Mouse (Mus musculus) midbrain, embryonic 12.5 days (tissue): ENCODE results near the gene Zc3h12d. TPM values are rescaled to one million over a fixed set of nuclear protein-coding genes. Genes with fewer than 3 reads are reported as not detected.

Experiments
- ATAC-seq: fragments of 200-750 bp; cut with Nextera tagmentation; 2 replicates; pipeline ENCODE4 v1.8.0; 2017; ENCODE audit warnings: low read depth, moderate TSS enrichment, moderate library complexity; ENCODE audit not compliant: low FRiP score
- H3K27ac ChIP-seq: fragments of 300-500 bp; sonication (generic); replicated peaks from 2 replicates; pipeline ENCODE4 v1.5.1; 2016; ENCODE audit warnings: mild to moderate bottlenecking
- H3K27me3 ChIP-seq: fragments of 300-500 bp; sonication (generic); 2 replicates; pipeline ENCODE4 v1.6.1; 2016; ENCODE audit warnings: mild to moderate bottlenecking
- H3K36me3 ChIP-seq: fragments of 300-500 bp; sonication (generic); 2 replicates; pipeline ENCODE4 v1.6.1; 2016
- H3K4me1 ChIP-seq: fragments of 300-500 bp; sonication (generic); 2 replicates; pipeline ENCODE4 v1.6.1; 2016
- H3K4me2 ChIP-seq: fragments of 300-500 bp; sonication (generic); replicated peaks from 2 replicates; pipeline ENCODE4 v1.6.1; 2016; ENCODE audit warnings: mild to moderate bottlenecking, moderate library complexity
- H3K4me3 ChIP-seq: fragments of 300-500 bp; sonication (generic); 2 replicates; pipeline ENCODE4 v1.5.1; 2016; ENCODE audit warnings: mild to moderate bottlenecking
- H3K9ac ChIP-seq: fragments of 300-500 bp; sonication (generic); replicated peaks from 2 replicates; pipeline ENCODE4 v1.6.1; 2016; ENCODE audit warnings: mild to moderate bottlenecking, moderate library complexity
- H3K9me3 ChIP-seq: fragments of 300-500 bp; sonication (generic); 2 replicates; pipeline ENCODE4 v1.6.1; 2016; ENCODE audit warnings: mild to moderate bottlenecking
- WGBS: fragments of 180-500 bp; shearing (Covaris S2); methylation state at CpG from one replicate; pipeline ENCODE4 v1.1.7; 2016; 5-methylcytosine and 5-hydroxymethylcytosine counted together
- microRNA-seq: library from miRNA; unstranded; fragments of <30 nt; microRNA quantifications from one replicate; pipeline ENCODE4, GENCODE M21; 2017
- polyA plus RNA-seq: library from polyadenylated mRNA; unstranded; fragments of >200 nt; fragmentation: Nextera tagmentation; extraction: Ambion mirVana; gene quantifications from 2 replicates; pipeline ENCODE4 v1.2.1, GENCODE M21; 2016

The Zc3h12d gene
- polyA plus RNA-seq, 1 experiment from 2014 or later: 0.08 TPM

DNA sequence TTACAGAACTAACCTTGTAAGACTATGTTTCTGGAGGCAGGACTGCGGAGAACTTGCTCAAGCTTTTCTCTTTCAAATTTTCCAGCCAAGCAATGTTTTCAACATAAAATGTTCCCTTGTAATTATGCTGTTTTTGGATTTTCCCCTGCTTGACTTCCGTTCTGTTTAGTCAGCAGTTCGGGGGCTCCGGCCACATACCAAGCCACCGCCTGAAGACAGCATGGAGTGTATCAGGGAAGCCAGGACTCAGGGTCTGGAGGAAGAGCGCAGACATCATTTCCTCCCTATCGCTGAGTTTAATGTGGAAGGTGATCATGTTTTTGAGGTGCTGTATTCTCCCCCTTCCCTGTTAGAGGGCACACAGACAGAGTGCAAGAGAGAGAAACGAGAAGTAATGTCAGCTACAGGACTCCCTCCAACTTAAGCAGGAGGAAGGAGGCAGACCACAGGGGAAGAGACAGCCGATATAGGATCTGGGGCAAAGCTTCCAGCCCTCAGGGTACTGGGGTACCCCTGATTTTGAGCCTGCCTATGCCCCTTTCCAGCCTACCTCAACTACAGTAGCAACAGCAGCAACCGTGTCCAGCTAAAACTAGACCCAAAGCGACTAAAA, 56.1 kb downstream of the Zc3h12d start:
- H3K4me2 ChIP-seq: no peak overlapping the region
- H3K4me1 ChIP-seq: no peaks in the 10 kb centered on the region
- H3K4me3 ChIP-seq: no peak overlapping the region
- H3K9ac ChIP-seq: no peak overlapping the region
- H3K27me3 ChIP-seq: no peaks in the 10 kb centered on the region
- H3K36me3 ChIP-seq: no peaks in the 10 kb centered on the region
- 89% methylated on average over 11 of the region's 11 CpGs for WGBS
- no peak overlapping the region for H3K27ac ChIP-seq
- ATAC-seq: no peak
- H3K9me3 ChIP-seq: no peaks in the 10 kb centered on the region

DNA sequence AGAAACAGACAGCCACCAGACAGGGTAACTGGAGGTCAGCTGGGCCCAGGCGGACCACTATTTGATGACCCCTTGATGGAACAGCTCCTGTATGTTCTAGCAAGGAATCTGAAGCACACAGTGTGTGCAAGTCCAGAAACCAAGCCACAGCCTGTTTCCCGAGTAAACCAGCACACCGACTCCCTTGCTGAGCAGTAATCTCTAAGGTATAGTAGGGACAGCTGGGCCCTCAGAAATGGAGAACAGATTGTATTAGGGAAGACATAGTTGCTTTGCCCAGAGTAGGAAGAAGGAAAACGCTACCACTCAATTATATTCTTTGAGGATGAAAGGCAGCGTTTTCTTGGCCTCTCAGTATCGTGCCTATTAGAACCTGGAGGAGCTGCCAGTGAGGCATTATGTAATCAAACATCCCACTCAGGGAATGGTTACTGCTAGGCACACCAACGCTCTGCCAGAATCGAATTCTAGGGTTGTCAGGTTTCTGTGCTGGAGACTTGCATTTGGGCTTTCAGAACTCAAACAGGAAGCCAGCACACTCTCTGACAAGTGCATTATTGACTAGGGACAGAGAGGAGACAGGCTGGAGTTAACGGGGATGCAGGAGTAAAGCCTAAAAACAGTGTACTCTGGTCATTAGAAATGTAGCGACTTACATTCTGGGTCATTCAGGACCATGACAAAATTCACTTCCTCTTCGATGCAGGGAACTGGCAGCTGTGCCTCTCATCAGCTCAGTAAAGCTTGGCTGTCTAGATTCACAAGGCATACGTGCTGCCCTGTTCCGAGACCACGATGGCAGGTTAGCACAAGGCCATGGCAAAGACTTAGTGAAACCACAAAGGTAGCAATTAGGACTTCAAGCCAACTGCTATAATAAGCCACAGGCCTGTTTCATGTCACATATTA, 68.7 kb downstream of the Zc3h12d start:
- Histone ChIP-seq H3K27me3 (no peaks in the 10 kb centered on the region), H3K27ac (no peak overlapping the region), H3K4me2 (no peak overlapping the region), H3K4me1 (no peaks in the 10 kb centered on the region), H3K36me3 (peaks cover 37% of the 10 kb centered on the region), H3K4me3 (no peak overlapping the region), H3K9me3 (no peaks in the 10 kb centered on the region), H3K9ac (no peak overlapping the region)
- 92% methylated on average over 14 of the region's 14 CpGs for WGBS
- ATAC-seq: no peak

DNA sequence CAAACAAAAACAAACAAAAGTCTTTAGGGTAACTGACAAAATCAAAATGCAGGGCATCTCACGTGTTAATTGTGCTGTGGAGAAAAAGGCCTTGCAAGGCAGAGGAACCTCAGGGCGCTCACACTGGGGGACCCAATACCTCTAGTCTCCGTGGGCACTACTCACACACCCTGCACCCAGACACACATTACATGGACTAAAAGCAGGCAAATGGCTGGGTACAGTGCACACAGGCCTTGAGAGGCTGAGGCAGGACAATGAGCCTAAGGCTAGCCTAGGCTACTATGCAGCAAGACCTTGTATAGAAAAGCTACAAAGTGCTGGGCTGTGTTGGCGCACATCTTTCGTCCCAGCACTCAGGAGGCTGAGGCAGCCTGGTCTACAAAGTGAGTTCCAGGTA, 71.9 kb downstream of the Zc3h12d start:
- Histone ChIP-seq H3K4me3 (no peak overlapping the region), H3K9ac (no peak overlapping the region), H3K9me3 (no peaks in the 10 kb centered on the region), H3K27me3 (no peaks in the 10 kb centered on the region), H3K4me1 (no peaks in the 10 kb centered on the region), H3K36me3 (peaks cover 64% of the 10 kb centered on the region), H3K27ac (no peak overlapping the region), H3K4me2 (no peak overlapping the region)
- ATAC-seq: no peak
- WGBS: 94% methylated on average over 5 of the region's 5 CpGs

DNA sequence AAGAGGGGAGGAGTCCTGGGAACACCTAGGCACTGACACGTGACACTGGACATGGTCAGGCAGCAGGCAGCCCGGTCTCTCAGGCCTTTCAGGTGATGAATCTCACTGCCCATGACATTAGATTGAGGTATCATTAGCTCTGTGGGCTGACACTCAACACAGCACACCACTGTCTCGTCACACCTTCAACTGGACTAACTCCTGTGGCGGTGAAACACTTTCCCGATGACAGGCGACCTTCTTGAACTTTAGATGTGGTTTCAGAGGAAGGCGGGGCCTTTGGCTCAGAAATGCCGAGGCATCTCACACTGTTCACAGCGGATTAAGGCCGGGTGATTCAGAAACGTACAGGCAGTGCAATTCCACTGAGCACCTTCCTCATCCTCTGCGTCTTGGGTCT, 74.9 kb downstream of the Zc3h12d start:
- Histone ChIP-seq H3K36me3 (peaks cover 65% of the 10 kb centered on the region), H3K9ac (no peak overlapping the region), H3K4me3 (no peak overlapping the region), H3K4me2 (no peak overlapping the region), H3K4me1 (no peaks in the 10 kb centered on the region), H3K9me3 (no peaks in the 10 kb centered on the region), H3K27ac (no peak overlapping the region), H3K27me3 (no peaks in the 10 kb centered on the region)
- no peak for ATAC-seq
- WGBS: 85% methylated on average over 12 of the region's 12 CpGs

DNA sequence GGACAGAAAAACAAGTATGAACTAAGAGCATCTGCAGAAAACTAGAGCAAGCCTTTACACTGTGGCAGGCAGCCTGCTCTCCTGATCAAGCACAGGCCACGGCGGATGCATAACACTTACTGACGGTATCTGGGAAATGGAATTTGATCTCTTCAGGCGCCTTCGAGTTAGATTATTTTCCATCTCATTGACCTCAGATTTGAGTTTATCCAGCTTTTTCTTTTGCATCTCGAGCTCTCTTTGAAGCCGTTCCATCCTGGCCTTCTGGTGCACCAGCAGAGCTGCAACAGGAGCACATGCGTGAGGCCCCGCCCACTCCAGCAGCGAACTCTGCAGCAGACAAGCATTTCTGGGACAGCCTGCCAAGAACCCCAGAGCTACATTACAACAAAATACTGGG, 79.0 kb downstream of the Zc3h12d start:
- H3K4me3 ChIP-seq: no peak overlapping the region
- H3K36me3 ChIP-seq: peaks cover 34% of the 10 kb centered on the region
- H3K27ac ChIP-seq: no peak overlapping the region
- H3K27me3 ChIP-seq: no peaks in the 10 kb centered on the region
- no peak for ATAC-seq
- no peaks in the 10 kb centered on the region for H3K9me3 ChIP-seq
- WGBS: 77% methylated on average over 10 of the region's 10 CpGs
- H3K9ac ChIP-seq: no peak overlapping the region
- no peak overlapping the region for H3K4me2 ChIP-seq
- H3K4me1 ChIP-seq: no peaks in the 10 kb centered on the region

Small RNAs within 50 kb of the gene (microRNA-seq; reads per million reads assigned to microRNA genes)
- 2.8 reads per million, percentile 6 among the genes with 10 or more reads in this experiment for gene Mir5104

Other genes starting within 250 kb of the Zc3h12d start
- gene Lrp11, start 242.7 kb upstream of the Zc3h12d start, polyA plus RNA-seq: 20.9 and 25.8 TPM in 2 replicates
- gene Nup43, start 165.0 kb upstream of the Zc3h12d start, polyA plus RNA-seq: 49.8 and 51.6 TPM in 2 replicates
- 137 and 144 TPM in 2 replicates for gene Pcmt1, start 151.3 kb upstream of the Zc3h12d start, polyA plus RNA-seq
- 16.0 and 18.2 TPM in 2 replicates for gene Lats1, start 151.3 kb upstream of the Zc3h12d start, polyA plus RNA-seq
- 51.5 and 56.5 TPM in 2 replicates for gene Katna1, start 106.5 kb upstream of the Zc3h12d start, polyA plus RNA-seq
- 53.8 and 56.9 TPM in 2 replicates for gene Ginm1, start 39.6 kb upstream of the Zc3h12d start, polyA plus RNA-seq
- gene Ppil4, start 39.6 kb upstream of the Zc3h12d start, polyA plus RNA-seq: 49.7 and 50.4 TPM in 2 replicates
- 20.2 and 21.5 TPM in 2 replicates for gene Tab2, start 123.8 kb downstream of the Zc3h12d start, polyA plus RNA-seq